Mouse (Mus musculus): ENCODE results near the gene Olfr930.

Gene Olfr930

DNA sequence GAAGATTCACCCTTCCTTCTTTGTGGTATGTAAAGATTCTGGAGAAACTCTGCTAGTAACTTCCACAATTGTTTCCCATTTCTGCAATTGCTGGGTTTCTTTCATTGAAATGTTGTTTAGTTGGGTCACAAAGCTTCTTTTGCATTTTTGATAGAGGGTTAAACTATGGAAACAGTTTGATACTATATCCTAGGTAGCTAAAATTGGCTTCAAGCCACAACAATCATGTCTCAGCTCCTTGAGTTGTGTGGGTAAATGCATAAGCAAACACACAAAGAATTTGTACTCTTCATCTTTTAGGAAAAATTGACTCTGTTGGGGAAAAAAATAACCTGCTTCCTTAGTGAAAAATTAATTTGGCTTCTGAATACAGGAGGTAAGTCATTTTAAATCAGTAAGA, at the start of gene Olfr930:
Olfr930 (plus strand) TSS at position 301 of the 400 bp plus-strand sequence.
- in situ Hi-C loops (cut with MboI; ENCODE audit: low sequenced_read_pairs) = no loop called here

DNA sequence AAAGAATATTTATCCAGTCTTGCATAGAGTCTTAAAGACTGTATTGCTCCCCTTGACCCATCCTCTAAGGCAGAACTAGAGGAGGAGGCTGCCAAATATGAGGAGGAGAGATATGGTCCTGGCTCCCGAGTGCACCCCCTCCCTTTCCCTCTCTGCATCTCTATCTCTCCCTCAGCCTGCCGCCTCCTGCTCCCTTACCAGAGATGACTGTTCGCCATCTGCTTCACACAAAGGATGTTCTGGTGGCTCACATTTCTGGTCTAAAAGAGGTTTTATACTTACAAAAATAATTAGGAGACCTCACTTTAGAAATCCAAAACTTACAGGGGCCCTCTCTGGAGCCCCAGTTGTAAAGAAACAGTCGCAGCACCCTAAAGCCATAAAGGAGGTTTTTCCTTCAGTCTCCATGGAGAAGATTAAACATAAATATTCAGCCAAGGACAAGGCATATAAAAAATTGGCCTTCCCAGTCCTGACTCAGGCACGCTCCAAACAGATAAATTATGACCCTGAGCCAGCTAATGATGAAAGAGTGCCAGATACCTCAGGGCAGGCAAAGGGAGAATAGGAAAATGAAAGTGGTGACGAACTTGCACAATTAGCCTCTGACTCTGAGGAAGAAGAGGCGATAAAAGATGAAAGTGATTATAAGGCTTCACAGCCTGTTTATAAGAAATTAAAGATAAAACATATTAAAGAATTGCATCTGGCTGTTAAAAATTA, 24.0 kb downstream of the Olfr930 start:
- in situ Hi-C loops (cut with MboI; ENCODE audit: low sequenced_read_pairs) = no loop called here

DNA sequence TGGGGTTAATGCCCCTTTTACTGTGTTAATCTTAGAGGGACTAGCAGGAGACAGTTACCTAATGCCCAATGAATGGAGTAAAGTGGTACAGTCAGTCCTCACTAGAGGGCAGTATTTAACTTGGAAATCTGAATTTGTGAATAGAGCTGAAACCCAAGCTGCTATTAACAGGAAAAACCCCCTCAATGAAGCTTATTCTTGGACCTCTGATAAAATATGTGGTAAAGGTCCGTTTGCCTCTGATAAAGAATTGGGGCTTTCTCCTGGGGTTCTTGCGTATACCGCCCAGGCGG, 24.5 kb downstream of the Olfr930 start:
- in situ Hi-C loops (cut with MboI; ENCODE audit: low sequenced_read_pairs) = no loop called here

DNA sequence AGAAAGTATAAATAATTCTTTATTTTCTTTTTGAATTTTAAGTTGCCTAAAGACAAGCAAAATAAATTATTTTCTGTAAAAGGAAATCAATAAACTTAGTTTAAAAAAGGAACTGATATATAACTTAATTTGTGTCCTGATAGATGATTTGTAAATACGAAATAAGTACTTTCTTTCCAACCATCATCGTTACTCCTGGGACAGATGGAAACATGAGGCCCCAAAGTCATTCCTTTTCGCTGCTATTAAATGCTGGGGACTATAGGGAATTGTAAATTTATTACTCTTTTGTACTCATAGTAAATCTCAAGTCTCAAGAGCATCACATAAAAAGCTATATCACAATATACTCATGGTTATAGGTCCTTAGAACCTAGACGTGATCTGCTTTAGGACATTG, 42.4 kb downstream of the Olfr930 start, which contains the start of gene Olfr933:
Olfr933 (plus strand) TSS at position 301 of the 400 bp plus-strand sequence.
- in situ Hi-C loops (cut with MboI; ENCODE audit: low sequenced_read_pairs) = no loop called here
